Mouse (Mus musculus): ENCODE measurements around the gene Armc7.
A peak's percentile ranks its signal among the peaks of the same experiment; 100 is the strongest.

Gene Armc7

GRCm38 (mm10) chr11:115475025-115475757, at the start of gene Armc7:
Gene Armc7, plus strand, starts transcription at chr11:115475667.
- DNase-seq (ENCODE audit: low read depth, low spot score): peak; percentile 87
- Histone ChIP-seq H3K27me3 (ENCODE audit: control insufficient read depth, insufficient read depth, low read length, poor library complexity, severe bottlenecking) (no peaks in the 10 kb centered on the region), H3K36me3 (ENCODE audit: control insufficient read depth, insufficient read depth, low read length, poor library complexity, severe bottlenecking) (no peaks in the 10 kb centered on the region)

GRCm38 (mm10) chr11:115425671-115426070, 49.8 kb upstream of the Armc7 start:
- H3K27me3 ChIP-seq (ENCODE audit: control insufficient read depth, insufficient read depth, low read length, poor library complexity, severe bottlenecking): no peaks in the 10 kb centered on the region
- H3K36me3 ChIP-seq (ENCODE audit: control insufficient read depth, insufficient read depth, low read length, poor library complexity, severe bottlenecking): peaks cover 1% of the 10 kb centered on the region
- no peak for DNase-seq (ENCODE audit: low read depth, low spot score)

GRCm38 (mm10) chr11:115427482-115428331, 47.8 kb upstream of the Armc7 start:
- Histone ChIP-seq H3K36me3 (ENCODE audit: control insufficient read depth, insufficient read depth, low read length, poor library complexity, severe bottlenecking) (peaks cover 4% of the 10 kb centered on the region), H3K27me3 (ENCODE audit: control insufficient read depth, insufficient read depth, low read length, poor library complexity, severe bottlenecking) (no peaks in the 10 kb centered on the region)
- DNase-seq (ENCODE audit: low read depth, low spot score): peak; percentile 77

GRCm38 (mm10) chr11:115429307-115429706, 46.2 kb upstream of the Armc7 start:
- DNase-seq (ENCODE audit: low read depth, low spot score): no peak
- Histone ChIP-seq H3K36me3 (ENCODE audit: control insufficient read depth, insufficient read depth, low read length, poor library complexity, severe bottlenecking) (peaks cover 4% of the 10 kb centered on the region), H3K27me3 (ENCODE audit: control insufficient read depth, insufficient read depth, low read length, poor library complexity, severe bottlenecking) (no peaks in the 10 kb centered on the region)

- DNase-seq (ENCODE audit: low read depth, low spot score): no peak
- peaks cover 4% of the 10 kb centered on the region for H3K36me3 ChIP-seq (ENCODE audit: control insufficient read depth, insufficient read depth, low read length, poor library complexity, severe bottlenecking)
- no peaks in the 10 kb centered on the region for H3K27me3 ChIP-seq (ENCODE audit: control insufficient read depth, insufficient read depth, low read length, poor library complexity, severe bottlenecking)
These were observed 44.9 kb upstream of the Armc7 start for GRCm38 (mm10) chr11:115430561-115430960.

GRCm38 (mm10) chr11:115432814-115433213, 42.7 kb upstream of the Armc7 start:
- H3K36me3 ChIP-seq (ENCODE audit: control insufficient read depth, insufficient read depth, low read length, poor library complexity, severe bottlenecking): peaks cover 4% of the 10 kb centered on the region; the same call in 1 of the 2 replicates
- no peaks in the 10 kb centered on the region for H3K27me3 ChIP-seq (ENCODE audit: control insufficient read depth, insufficient read depth, low read length, poor library complexity, severe bottlenecking)
- DNase-seq (ENCODE audit: low read depth, low spot score): no peak

- DNase-seq (ENCODE audit: low read depth, low spot score): no peak
- Histone ChIP-seq H3K27me3 (ENCODE audit: control insufficient read depth, insufficient read depth, low read length, poor library complexity, severe bottlenecking) (no peaks in the 10 kb centered on the region), H3K36me3 (ENCODE audit: control insufficient read depth, insufficient read depth, low read length, poor library complexity, severe bottlenecking) (peaks cover 4% of the 10 kb centered on the region; the same call in 1 of the 2 replicates)
These were observed 42.1 kb upstream of the Armc7 start for GRCm38 (mm10) chr11:115433342-115433741.

GRCm38 (mm10) chr11:115435596-115436337, 39.7 kb upstream of the Armc7 start:
- peaks cover 2% of the 10 kb centered on the region; the same call in 1 of the 2 replicates for H3K36me3 ChIP-seq (ENCODE audit: control insufficient read depth, insufficient read depth, low read length, poor library complexity, severe bottlenecking)
- no peaks in the 10 kb centered on the region for H3K27me3 ChIP-seq (ENCODE audit: control insufficient read depth, insufficient read depth, low read length, poor library complexity, severe bottlenecking)
- DNase-seq (ENCODE audit: low read depth, low spot score): no peak

- no peak for DNase-seq (ENCODE audit: low read depth, low spot score)
- Histone ChIP-seq H3K27me3 (ENCODE audit: control insufficient read depth, insufficient read depth, low read length, poor library complexity, severe bottlenecking) (no peaks in the 10 kb centered on the region), H3K36me3 (ENCODE audit: control insufficient read depth, insufficient read depth, low read length, poor library complexity, severe bottlenecking) (no peaks in the 10 kb centered on the region)
These were observed 37.8 kb upstream of the Armc7 start for GRCm38 (mm10) chr11:115437571-115438122.

- Histone ChIP-seq H3K36me3 (ENCODE audit: control insufficient read depth, insufficient read depth, low read length, poor library complexity, severe bottlenecking) (no peaks in the 10 kb centered on the region), H3K27me3 (ENCODE audit: control insufficient read depth, insufficient read depth, low read length, poor library complexity, severe bottlenecking) (no peaks in the 10 kb centered on the region)
- no peak for DNase-seq (ENCODE audit: low read depth, low spot score)
These were observed 36.1 kb upstream of the Armc7 start for GRCm38 (mm10) chr11:115439326-115439725.

- peak; percentile 21 for DNase-seq (ENCODE audit: low read depth, low spot score)
These were observed 35.4 kb upstream of the Armc7 start, which contains the start of gene Trim80 for GRCm38 (mm10) chr11:115439906-115440595. Gene Trim80, plus strand, starts transcription at chr11:115440545.

GRCm38 (mm10) chr11:115441417-115441816, 34.0 kb upstream of the Armc7 start:
- no peak for DNase-seq (ENCODE audit: low read depth, low spot score)
- no peaks in the 10 kb centered on the region for H3K36me3 ChIP-seq (ENCODE audit: control insufficient read depth, insufficient read depth, low read length, poor library complexity, severe bottlenecking)
- H3K27me3 ChIP-seq (ENCODE audit: control insufficient read depth, insufficient read depth, low read length, poor library complexity, severe bottlenecking): no peaks in the 10 kb centered on the region

More at GRCm38 (mm10) chr11:115439906-115440595, 35.4 kb upstream of the Armc7 start, which contains the start of gene Trim80:
- no peaks in the 10 kb centered on the region for H3K36me3 ChIP-seq (ENCODE audit: control insufficient read depth, insufficient read depth, low read length, poor library complexity, severe bottlenecking)
- no peaks in the 10 kb centered on the region for H3K27me3 ChIP-seq (ENCODE audit: control insufficient read depth, insufficient read depth, low read length, poor library complexity, severe bottlenecking)

- no peaks in the 10 kb centered on the region for H3K36me3 ChIP-seq (ENCODE audit: control insufficient read depth, insufficient read depth, low read length, poor library complexity, severe bottlenecking)
- no peak for DNase-seq (ENCODE audit: low read depth, low spot score)
- no peaks in the 10 kb centered on the region for H3K27me3 ChIP-seq (ENCODE audit: control insufficient read depth, insufficient read depth, low read length, poor library complexity, severe bottlenecking)
These were observed 28.6 kb upstream of the Armc7 start for GRCm38 (mm10) chr11:115446906-115447305.
